Mouse (Mus musculus) skeletal muscle tissue, postnatal 0 days (tissue): Measurements from ENCODE around the gene Svs3a. TPM values are rescaled to one million over a fixed set of nuclear protein-coding genes. Genes with fewer than 3 reads are reported as not detected.

Experiments used
- polyA plus RNA-seq: library from polyadenylated mRNA; unstranded; fragments of >200 nt; fragmentation: Nextera tagmentation; extraction: Ambion mirVana; gene quantifications from 2 replicates; pipeline ENCODE4 v1.2.1, GENCODE M21; 2015

Svs3a gene
- polyA plus RNA-seq, result not detected in 2 replicates

GRCm38 (mm10) chr2:164288968-164289367 is at the start of gene Svs3a:
TSS of gene Svs3a (plus strand) at chr2:164289268.

DNA sequence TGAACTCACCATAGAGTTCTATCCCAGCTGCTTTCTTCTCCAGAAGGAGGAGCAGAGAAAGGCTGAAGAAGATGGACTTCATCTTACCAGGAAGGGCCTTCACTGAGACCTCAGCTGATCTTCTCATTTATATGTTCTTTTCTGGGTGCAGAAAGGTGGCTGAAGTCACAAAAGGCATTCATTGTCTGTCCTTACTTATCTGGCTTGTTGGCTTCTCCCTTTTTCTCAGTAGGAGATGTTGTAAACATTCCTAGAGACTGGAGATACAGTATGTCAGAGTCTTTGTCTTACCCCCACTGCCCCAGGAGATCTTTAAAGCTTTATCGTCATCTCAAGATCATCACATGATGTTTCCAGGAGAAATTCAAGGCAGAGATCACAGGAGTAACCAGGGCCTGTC is 32.5 kb upstream of the Svs3a start, which contains the start of gene Svs3b:
Gene Svs3b, minus strand, starts transcription at position 101 of the 400 bp plus-strand sequence.

GRCm38 (mm10) chr2:164278359-164278758 is 10.7 kb upstream of the Svs3a start, which contains the start of gene Svs4:
TSS of gene Svs4 (minus strand) at chr2:164278459.

DNA sequence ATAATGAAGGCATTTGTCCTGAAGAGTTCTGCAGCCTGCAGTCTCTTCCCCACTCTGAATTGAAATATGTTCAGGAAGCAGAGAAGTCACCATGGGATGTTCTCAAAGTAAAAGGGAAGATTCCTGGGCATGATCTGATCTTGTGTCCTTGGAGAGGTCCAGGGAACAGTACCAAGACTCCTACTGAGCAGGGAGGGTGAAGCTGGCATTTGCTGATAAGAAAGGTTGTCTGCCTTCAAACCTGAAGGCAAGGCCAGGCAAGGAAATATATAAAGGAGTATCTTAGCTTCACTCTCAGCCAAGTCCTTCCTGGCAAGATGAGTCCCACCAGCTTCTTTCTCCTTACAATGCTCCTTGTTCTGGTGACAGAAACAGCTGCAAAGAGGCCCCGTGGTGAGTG is 27.4 kb downstream of the Svs3a start, which contains the start of gene Svs6:
Gene Svs6, plus strand, starts transcription at position 301 of the 400 bp plus-strand sequence.

DNA sequence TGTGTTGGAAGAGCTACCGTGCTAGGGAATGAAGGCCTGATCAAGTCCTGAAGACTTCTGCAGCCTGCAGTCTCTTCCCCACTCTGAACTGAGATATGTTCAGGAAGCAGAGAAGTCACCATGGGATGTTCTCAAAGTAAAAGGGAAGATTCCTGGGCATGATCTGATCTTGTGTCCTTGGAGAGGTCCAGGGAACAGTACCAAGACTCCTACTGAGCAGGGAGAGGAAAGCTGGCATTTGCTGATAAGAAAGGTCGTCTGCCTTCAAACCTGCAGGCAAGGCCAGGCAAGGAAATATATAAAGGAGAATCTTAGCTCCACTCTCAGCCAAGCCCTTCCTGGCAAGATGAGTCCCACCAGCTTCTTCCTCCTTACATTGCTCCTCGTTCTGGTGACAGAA is 43.4 kb downstream of the Svs3a start, which contains the start of gene Svs5:
Gene Svs5, plus strand, starts transcription at position 301 of the 400 bp plus-strand sequence.

Other genes with a start within 250 kb of the Svs3a start
- gene Stk4, start 218.9 kb upstream of the Svs3a start, polyA plus RNA-seq, result 6.5 and 7.3 TPM in 2 replicates
- 22.0 and 24.2 TPM in 2 replicates for gene Tomm34, start 218.1 kb upstream of the Svs3a start, polyA plus RNA-seq
- 0.12 TPM in 1 of 2 replicates, not detected in the other for gene Kcns1, start 118.2 kb upstream of the Svs3a start, polyA plus RNA-seq
- 1.2 TPM in 1 of 2 replicates, not detected in the other for gene Wfdc5, start 106.5 kb upstream of the Svs3a start, polyA plus RNA-seq
- 0.29 TPM in 1 of 2 replicates, not detected in the other for gene Wfdc12, start 98.7 kb upstream of the Svs3a start, polyA plus RNA-seq
- gene Wfdc15a, start 89.1 kb upstream of the Svs3a start, polyA plus RNA-seq, result not detected in 2 replicates
- not detected in 2 replicates for gene Wfdc15b, start 67.6 kb upstream of the Svs3a start, polyA plus RNA-seq
- not detected in 2 replicates for gene Svs2, start 50.8 kb upstream of the Svs3a start, polyA plus RNA-seq
- gene Svs3b, start 32.6 kb upstream of the Svs3a start, polyA plus RNA-seq, result not detected in 2 replicates
- not detected in 2 replicates for gene Svs4, start 10.8 kb upstream of the Svs3a start, polyA plus RNA-seq
- not detected in 2 replicates for gene Svs6, start 27.5 kb downstream of the Svs3a start, polyA plus RNA-seq
- not detected in 2 replicates for gene Svs5, start 43.5 kb downstream of the Svs3a start, polyA plus RNA-seq
- gene Slpi, start 99.8 kb downstream of the Svs3a start, polyA plus RNA-seq, result 0.78 and 1.5 TPM in 2 replicates
- 0.07 and 0.08 TPM in 2 replicates for gene Rbpjl, start 113.9 kb downstream of the Svs3a start, polyA plus RNA-seq
- gene Matn4, start 115.9 kb downstream of the Svs3a start, polyA plus RNA-seq, result 2.3 and 2.8 TPM in 2 replicates
- 51.3 and 53.3 TPM in 2 replicates for gene Sdc4, start 154.6 kb downstream of the Svs3a start, polyA plus RNA-seq
- 33.6 and 35.7 TPM in 2 replicates for gene Sys1, start 167.7 kb downstream of the Svs3a start, polyA plus RNA-seq
- gene Gm20458, start 171.7 kb downstream of the Svs3a start, polyA plus RNA-seq, result 12.3 and 14.5 TPM in 2 replicates
- gene Trp53tg5, start 184.5 kb downstream of the Svs3a start, polyA plus RNA-seq, result not detected in 2 replicates
- 9.8 and 10.2 TPM in 2 replicates for gene Dbndd2, start 196.8 kb downstream of the Svs3a start, polyA plus RNA-seq
- 36.4 and 37.9 TPM in 2 replicates for gene Pigt, start 208.3 kb downstream of the Svs3a start, polyA plus RNA-seq